Mouse (Mus musculus) ES-E14 (cell line): Measurements from ENCODE around the gene Tspan8. TPM values are rescaled to one million over a fixed set of nuclear protein-coding genes. Genes with fewer than 3 reads are reported as not detected.
"Not testable (repeated sequence)": the region's sequence is repeated elsewhere in the genome, so short reads cannot be mapped to it uniquely, and the experiment has no call there.

Experiments
- DNase-seq: peaks from one replicate; pipeline ENCODE4 v3.0.0-alpha.2; 2013; ENCODE audit warnings: low read depth, low spot score
- H3K27ac ChIP-seq: 2 replicates; pipeline ENCODE4 v1.5.1; 2012; ENCODE audit warnings: low read depth, mild to moderate bottlenecking, low read length, moderate library complexity, mixed read lengths; ENCODE audit not compliant: poor library complexity, insufficient read depth, severe bottlenecking
- H3K36me3 ChIP-seq: 2 replicates; pipeline ENCODE4 v1.6.1; 2012; ENCODE audit warnings: mild to moderate bottlenecking, low read length, moderate library complexity, mixed read lengths; ENCODE audit not compliant: control insufficient read depth, poor library complexity, insufficient read depth, severe bottlenecking
- H3K4me1 ChIP-seq, 2 experiments: fragments of 150-350 bp in 1 of 2; sonication (generic) in 1 of 2; 2 replicates each; pipeline ENCODE4 v1.6.1; 2012; ENCODE audit warnings: low read length in 2 of 2, mild to moderate bottlenecking in 1 of 2, mixed read lengths in 1 of 2; ENCODE audit not compliant: control insufficient read depth in 2 of 2, insufficient read depth in 2 of 2, poor library complexity in 1 of 2
- H3K4me3 ChIP-seq, 2 experiments: fragments of 150-350 bp in 1 of 2; sonication (generic) in 1 of 2; 2 replicates each; pipeline ENCODE4 v1.5.1; 2012; ENCODE audit warnings: low read length in 2 of 2, low read depth in 1 of 2, mild to moderate bottlenecking in 1 of 2, mixed read lengths in 1 of 2; ENCODE audit not compliant: insufficient read depth in 1 of 2, poor library complexity in 1 of 2, severe bottlenecking in 1 of 2
- H3K9ac ChIP-seq: 2 replicates; pipeline ENCODE4 v1.6.1; 2012; ENCODE audit warnings: low read depth, mild to moderate bottlenecking, low read length, mixed read lengths; ENCODE audit not compliant: poor library complexity, insufficient read depth, severe bottlenecking
- H3K9me3 ChIP-seq: fragments of 150-350 bp; sonication (generic); 2 replicates; pipeline ENCODE4 v1.6.1; 2012; ENCODE audit warnings: low read depth, mild to moderate bottlenecking, low read length; ENCODE audit not compliant: control insufficient read depth, insufficient read depth
- CHD2 ChIP-seq: IDR thresholded peaks from 2 replicates; pipeline ENCODE4 v1.6.1; 2014; ENCODE audit warnings: mild to moderate bottlenecking, low read depth, low read length, inconsistent platforms
- HCFC1 ChIP-seq: IDR thresholded peaks from 2 replicates; pipeline ENCODE4 v1.6.1; 2012; ENCODE audit warnings: low read length, inconsistent platforms, borderline replicate concordance; ENCODE audit not compliant: insufficient read depth
- MAFK ChIP-seq: IDR thresholded peaks from 2 replicates; pipeline ENCODE4 v1.6.1; 2014; ENCODE audit warnings: mild to moderate bottlenecking, low read depth, low read length, inconsistent platforms; ENCODE audit not compliant: insufficient read depth
- ZC3H11A ChIP-seq: IDR thresholded peaks from 2 replicates; pipeline ENCODE4 v1.6.1; 2012; ENCODE audit warnings: low read depth, mild to moderate bottlenecking, inconsistent platforms, low read length, borderline replicate concordance
- ZNF384 ChIP-seq: IDR thresholded peaks from 2 replicates; pipeline ENCODE4 v1.6.1; 2012; ENCODE audit warnings: low read depth, low read length, inconsistent platforms
- in situ Hi-C, 2 experiments: fragments of 600-800 bp; cut with MboI; formaldehyde crosslinking; loops; one replicate each; pipeline ENCODE4 v1.15.1; 2025; ENCODE audit warnings: low sequenced_read_pairs in 2 of 2, inconsistent platforms in 1 of 2; ENCODE audit not compliant: unreplicated experiment in 2 of 2
- total RNA-seq: library from RNA; depleted of rRNA; stranded (reverse); fragments of 300-350 nt; gene quantifications from 2 replicates; pipeline ENCODE4 v1.2.3, GENCODE M21; 2012

Tspan8 gene
- total RNA-seq, 1 experiment, result 4.4 TPM

DNA sequence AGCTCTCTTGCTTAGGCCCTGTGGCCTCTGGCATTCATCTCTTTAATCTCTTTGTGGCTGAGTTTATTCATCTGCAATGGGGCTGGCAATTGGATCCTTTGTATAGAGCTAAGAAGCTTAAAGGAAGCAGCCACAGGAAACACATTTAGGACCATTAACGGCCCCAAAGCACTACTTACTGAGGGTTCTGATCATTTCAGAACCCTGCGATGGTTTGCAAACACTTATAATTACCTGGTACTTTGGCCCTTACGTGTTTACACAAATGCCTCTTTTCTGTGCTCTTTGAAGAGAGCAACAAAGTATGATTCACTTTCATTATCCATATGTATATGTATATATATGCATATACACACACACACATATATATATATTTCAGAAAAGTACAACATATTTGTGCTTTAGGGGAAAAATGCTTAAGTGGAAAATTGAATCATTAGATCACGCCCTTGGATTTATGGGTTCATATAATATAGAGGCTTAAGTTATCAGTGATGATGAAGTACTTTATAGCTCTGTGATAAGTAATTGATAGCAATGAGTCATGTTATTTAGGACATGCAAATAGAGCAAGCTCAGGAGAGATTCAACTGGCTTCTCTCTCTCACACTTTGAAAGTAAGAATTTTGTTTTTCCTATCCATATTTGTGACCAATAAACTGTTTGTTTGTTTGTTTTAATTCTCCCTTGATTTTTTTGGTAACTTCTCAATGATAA is 20.4 kb upstream of the Tspan8 start:
- H3K4me1 ChIP-seq, result no peaks in the 10 kb centered on the region
- no peak overlapping the region for H3K4me3 ChIP-seq
- no peak for TF ChIP-seq ZNF384
- TF ChIP-seq HCFC1, result no peak
- no peak for TF ChIP-seq MAFK
- no peak for TF ChIP-seq ZC3H11A
- TF ChIP-seq CHD2, result no peak
- no peak overlapping the region for H3K27ac ChIP-seq
- no peak overlapping the region for H3K9ac ChIP-seq
- in situ Hi-C loops, result no loop called here
- H3K9me3 ChIP-seq, result no peaks in the 10 kb centered on the region
- DNase-seq, result no peak
- no peaks in the 10 kb centered on the region for H3K36me3 ChIP-seq

DNA sequence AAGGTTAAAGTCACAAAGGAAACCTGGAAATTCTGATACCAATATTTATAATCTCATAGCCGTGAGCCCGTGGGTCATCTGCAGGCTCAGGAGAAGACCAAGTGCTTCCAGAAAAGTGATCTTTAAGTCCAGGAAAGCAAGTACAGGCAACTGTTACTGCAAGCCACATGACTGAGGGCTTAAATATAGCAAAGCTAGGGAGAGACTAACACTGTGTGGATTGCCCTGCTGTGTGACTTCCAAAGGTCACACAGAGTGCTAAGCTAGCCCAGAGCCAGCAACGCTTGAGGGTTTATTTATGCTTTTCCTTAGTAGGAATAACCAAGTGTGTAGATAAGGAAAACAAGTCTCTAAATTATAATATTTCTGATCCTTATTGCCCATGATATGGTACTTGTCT is 15.2 kb upstream of the Tspan8 start:
- Histone ChIP-seq H3K9ac (no peak overlapping the region), H3K36me3 (no peaks in the 10 kb centered on the region), H3K4me3 (no peak overlapping the region), H3K9me3 (0 out of 2 replicates have a peak, but pooled peaks cover 1% of the 10 kb centered on the region), H3K4me1 (no peaks in the 10 kb centered on the region), H3K27ac (no peak overlapping the region)
- no peak for DNase-seq
- in situ Hi-C loops, result no loop called here
- no peak for TF ChIP-seq ZC3H11A
- TF ChIP-seq HCFC1, result no peak
- TF ChIP-seq MAFK, result no peak
- TF ChIP-seq CHD2, result no peak
- no peak for TF ChIP-seq ZNF384

DNA sequence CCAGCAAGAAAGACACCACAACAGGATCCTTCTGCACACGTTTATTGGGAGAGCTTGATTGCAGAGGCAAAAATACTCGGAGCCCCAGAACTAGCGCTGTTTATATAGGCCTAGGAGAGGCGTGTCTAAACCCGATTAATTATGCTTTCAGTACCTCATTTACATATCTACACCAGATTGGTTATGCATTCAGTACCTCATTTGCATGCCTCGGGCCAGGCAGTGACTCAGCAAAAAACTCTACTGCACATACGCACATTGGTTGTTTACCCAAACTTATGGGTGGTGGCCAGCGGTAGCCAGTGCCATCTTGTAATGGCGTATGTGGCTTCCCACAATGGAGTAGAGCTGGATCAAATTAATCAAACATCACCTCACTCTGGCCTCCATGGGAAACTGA is 13.6 kb upstream of the Tspan8 start:
- H3K4me1 ChIP-seq, H3K4me3 ChIP-seq, H3K9me3 ChIP-seq, H3K9ac ChIP-seq, H3K36me3 ChIP-seq, DNase-seq, in situ Hi-C loops: not testable (repeated sequence)
- TF ChIP-seq MAFK, result peak; percentile 87
- H3K27ac ChIP-seq, result peak overlapping the region; percentile 67; the same call in 1 of the 2 replicates

DNA sequence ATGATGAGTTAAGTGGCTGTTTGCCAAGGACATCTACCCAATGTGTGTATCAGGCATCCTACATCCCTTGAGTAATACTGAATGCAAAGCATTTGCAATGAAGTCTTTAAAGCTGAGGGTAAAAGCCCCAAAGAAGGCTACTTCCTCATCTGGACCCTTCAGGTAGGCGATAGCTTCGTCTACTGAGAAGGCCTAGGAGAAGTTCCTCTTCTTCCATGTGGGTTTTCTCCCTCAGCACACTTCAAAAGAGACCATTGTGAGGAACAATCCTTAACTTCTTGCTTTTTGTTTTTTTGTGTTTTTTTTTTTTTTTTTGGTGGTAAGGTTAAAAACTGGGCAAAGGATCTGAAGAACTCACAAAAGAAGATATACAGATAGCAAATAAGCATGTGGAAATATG is 12.9 kb upstream of the Tspan8 start:
- H3K9ac ChIP-seq, result no peak overlapping the region
- in situ Hi-C loops, result no loop called here
- H3K4me3 ChIP-seq, result no peak overlapping the region
- no peak overlapping the region for H3K27ac ChIP-seq
- TF ChIP-seq HCFC1 (no peak), MAFK (no peak), ZC3H11A (no peak), ZNF384 (no peak), CHD2 (no peak)
- no peaks in the 10 kb centered on the region for H3K36me3 ChIP-seq
- no peak for DNase-seq
- no peaks in the 10 kb centered on the region for H3K4me1 ChIP-seq
- H3K9me3 ChIP-seq, result 0 out of 2 replicates have a peak, but pooled peaks cover 1% of the 10 kb centered on the region

DNA sequence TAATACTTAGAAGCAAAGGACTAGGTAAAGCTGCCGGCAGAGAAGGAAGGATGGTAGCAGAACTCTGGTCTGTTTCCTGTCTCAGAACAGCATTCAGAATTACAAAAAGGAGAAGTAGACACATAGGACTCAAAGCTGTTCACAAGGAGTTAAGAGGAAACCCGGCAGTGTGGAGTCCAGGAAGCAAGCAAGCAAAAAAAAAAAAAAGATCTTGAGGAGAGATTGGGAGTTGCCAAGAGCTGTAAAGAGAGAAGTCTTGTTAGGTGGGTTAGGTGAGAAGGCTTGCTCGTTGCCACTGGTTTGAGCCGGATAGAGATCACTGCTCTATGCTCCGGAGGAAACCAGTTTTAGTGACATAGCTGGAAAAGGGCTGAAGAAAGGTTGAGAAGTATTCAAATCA is 10.6 kb upstream of the Tspan8 start:
- Histone ChIP-seq H3K4me1 (no peaks in the 10 kb centered on the region), H3K36me3 (no peaks in the 10 kb centered on the region), H3K9me3 (0 out of 2 replicates have a peak, but pooled peaks cover 1% of the 10 kb centered on the region), H3K4me3 (no peak overlapping the region), H3K27ac (no peak overlapping the region), H3K9ac (no peak overlapping the region)
- in situ Hi-C loops, result no loop called here
- no peak for DNase-seq
- TF ChIP-seq ZNF384, result no peak
- TF ChIP-seq ZC3H11A, result no peak
- TF ChIP-seq CHD2, result no peak
- TF ChIP-seq MAFK, result no peak
- no peak for TF ChIP-seq HCFC1
